Mouse (Mus musculus) lung, adult 2 months (tissue): ENCODE measurements around the gene Trim59.

ENCODE experiments used
- CTCF ChIP-seq: fragments of 200-500 bp; IDR thresholded peaks from 2 replicates; pipeline ENCODE4 v1.5.1; 2011; ENCODE audit warnings: mild to moderate bottlenecking, low read length, control low read depth; ENCODE audit not compliant: insufficient read depth
- POLR2A ChIP-seq: fragments of 200-500 bp; IDR thresholded peaks from 2 replicates; pipeline ENCODE4 v1.6.1; 2011; ENCODE audit warnings: low read depth, mild to moderate bottlenecking, control low read depth, low read length, borderline replicate concordance; ENCODE audit errors: extremely low read depth

- TF ChIP-seq CTCF (no peak), POLR2A (no peak)
Measured at GRCm38 (mm10) chr3:69020285-69020684, 24.3 kb downstream of the Trim59 start.
